Comparison of ENCODE assay signal across 14 mouse cellular contexts in the genomic region with DNA sequence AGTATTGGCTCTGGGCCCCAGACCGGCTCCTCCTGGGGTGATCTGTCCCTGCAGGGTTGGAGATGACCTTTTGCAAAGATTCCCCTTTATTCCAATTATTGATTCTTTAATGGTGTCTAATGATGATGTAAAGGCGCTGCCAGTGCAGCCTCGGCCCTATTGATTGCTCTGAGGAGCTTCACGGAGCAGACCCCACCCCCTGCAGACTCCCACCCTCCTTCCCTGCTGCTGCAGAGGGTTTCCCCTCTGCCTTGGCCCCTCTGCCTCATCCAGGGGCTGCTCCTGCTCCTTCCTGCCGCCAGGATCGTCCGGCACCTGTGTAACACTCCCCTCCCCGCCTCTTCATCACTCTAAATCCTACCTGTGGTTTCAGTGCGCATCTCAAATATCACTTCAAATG.
DNase-seq lines count a peak whose midpoint lies in the region; ATAC-seq and TF ChIP-seq lines count a peak whose summit lies in the region.
"Had no signal": no experiment of that assay in that cellular context is flagged by ENCODE, and none has a peak within 500 bp of the region (broad histone marks: within the 10 kb centered on the region; RNA-seq: fewer than 3 reads in every experiment).

No protein-coding gene starts in this region.

- 0 out of 2 replicates have a peak, but pooled peaks cover 9% of the 10 kb centered on the region for H3K4me1 ChIP-seq in stomach, embryonic 14.5 days (ENCODE audit: control insufficient read depth, insufficient read depth, low read length)
- H3K4me1 ChIP-seq in stomach, postnatal 0 days (replicated peaks; ENCODE audit: control insufficient read depth, insufficient read depth) = no peaks in the 10 kb centered on the region
- peaks cover 41% of the 10 kb centered on the region for H3K4me1 ChIP-seq in hindbrain, embryonic 15.5 days (replicated peaks)
- peaks cover 37% of the 10 kb centered on the region for H3K4me1 ChIP-seq in midbrain, embryonic 16.5 days (ENCODE audit: control insufficient read depth, insufficient read depth, low read length)
- H3K4me1 ChIP-seq in thymus, adult 2 months (replicated peaks; ENCODE audit: control insufficient read depth, insufficient read depth, low read length) = no peaks in the 10 kb centered on the region
- H3K4me1 ChIP-seq: lung, embryonic 15.5 days had no signal

- H3K9me3 ChIP-seq in stomach, embryonic 14.5 days (ENCODE audit: control insufficient read depth, low read depth, low read length) = no peaks in the 10 kb centered on the region
- no peaks in the 10 kb centered on the region for H3K9me3 ChIP-seq in stomach, postnatal 0 days (ENCODE audit: control insufficient read depth, low read length)
- no peaks in the 10 kb centered on the region for H3K9me3 ChIP-seq in hindbrain, embryonic 15.5 days
- no peaks in the 10 kb centered on the region for H3K9me3 ChIP-seq in midbrain, embryonic 16.5 days (replicated peaks; ENCODE audit: control insufficient read depth, low read length, poor library complexity, severe bottlenecking)
- H3K9me3 ChIP-seq: heart, embryonic 12.5 days; limb, embryonic 10.5 days; liver, embryonic 12.5 days; lung, embryonic 15.5 days; megakaryocyte, embryonic 14.5 days had no signal

- TF ChIP-seq EP300 in stomach, postnatal 0 days (optimal IDR thresholded peaks at IDR 0.05) = no peak

- TF ChIP-seq CTCF in stomach, postnatal 0 days (IDR thresholded peaks at IDR 0.05; ENCODE audit: low read depth) = no peak
- no peak for TF ChIP-seq CTCF in thymus, adult 2 months (IDR thresholded peaks at IDR 0.05; ENCODE audit: borderline replicate concordance, control insufficient read depth, extremely low read depth, insufficient read depth, low read length, poor library complexity)

- no peak overlapping the region for H3K9ac ChIP-seq in stomach, embryonic 14.5 days (replicated peaks; ENCODE audit: low read depth, low read length)
- H3K9ac ChIP-seq in stomach, postnatal 0 days (ENCODE audit: low read length) = no peak overlapping the region
- no peak overlapping the region for H3K9ac ChIP-seq in hindbrain, embryonic 15.5 days
- H3K9ac ChIP-seq in midbrain, embryonic 16.5 days (ENCODE audit: low read depth, low read length) = no peak overlapping the region; the same call in 1 of the 2 replicates
- H3K9ac ChIP-seq: heart, embryonic 12.5 days; liver, embryonic 12.5 days; lung, embryonic 15.5 days had no signal

- TF ChIP-seq POLR2A in thymus, adult 2 months (IDR thresholded peaks at IDR 0.05; ENCODE audit: control insufficient read depth, extremely low read depth, insufficient read depth, low read length, poor library complexity) = no peak

- H3K36me3 ChIP-seq in stomach, embryonic 14.5 days (ENCODE audit: control insufficient read depth, insufficient read depth, low read length) = no peaks in the 10 kb centered on the region
- H3K36me3 ChIP-seq in stomach, postnatal 0 days (ENCODE audit: control insufficient read depth, insufficient read depth, low read length) = no peaks in the 10 kb centered on the region
- no peaks in the 10 kb centered on the region for H3K36me3 ChIP-seq in hindbrain, embryonic 15.5 days
- H3K36me3 ChIP-seq in midbrain, embryonic 16.5 days (ENCODE audit: control insufficient read depth, insufficient read depth, low read length) = no peaks in the 10 kb centered on the region
- H3K36me3 ChIP-seq in thymus, adult 2 months (ENCODE audit: control insufficient read depth, insufficient read depth, low read length) = no peaks in the 10 kb centered on the region
- H3K36me3 ChIP-seq: heart, embryonic 12.5 days; limb, embryonic 10.5 days; liver, embryonic 12.5 days; lung, embryonic 15.5 days had no signal

- ATAC-seq in stomach, embryonic 14.5 days (ENCODE audit: insufficient number of reproducible peaks, insufficient read depth, low FRiP score, low read depth) = no peak
- ATAC-seq in stomach, postnatal 0 days (ENCODE audit: low FRiP score, low TSS enrichment) = no peak
- ATAC-seq in hindbrain, embryonic 15.5 days (ENCODE audit: low FRiP score, low read depth) = no peak
- ATAC-seq in midbrain, embryonic 16.5 days = no peak
- ATAC-seq: liver, embryonic 12.5 days had no signal

- H3K4me3 ChIP-seq in stomach, embryonic 14.5 days (ENCODE audit: low read depth, low read length) = no peak overlapping the region
- no peak overlapping the region for H3K4me3 ChIP-seq in stomach, postnatal 0 days (ENCODE audit: low read depth, low read length)
- no peak overlapping the region for H3K4me3 ChIP-seq in hindbrain, embryonic 15.5 days
- H3K4me3 ChIP-seq in midbrain, embryonic 16.5 days (ENCODE audit: low read depth, low read length) = no peak overlapping the region
- no peak overlapping the region for H3K4me3 ChIP-seq in thymus, adult 2 months (ENCODE audit: control insufficient read depth, insufficient read depth, low read length)
- H3K4me3 ChIP-seq: heart, embryonic 12.5 days; limb, embryonic 10.5 days; liver, embryonic 12.5 days; lung, embryonic 15.5 days; megakaryocyte, embryonic 14.5 days had no signal

- no peaks in the 10 kb centered on the region for H3K27me3 ChIP-seq in stomach, embryonic 14.5 days (ENCODE audit: control insufficient read depth, insufficient read depth, low read length)
- H3K27me3 ChIP-seq in stomach, postnatal 0 days (ENCODE audit: control insufficient read depth, insufficient read depth, low read length) = no peaks in the 10 kb centered on the region
- no peaks in the 10 kb centered on the region for H3K27me3 ChIP-seq in hindbrain, embryonic 15.5 days
- no peaks in the 10 kb centered on the region for H3K27me3 ChIP-seq in midbrain, embryonic 16.5 days (ENCODE audit: control insufficient read depth, insufficient read depth, low read depth, low read length)
- H3K27me3 ChIP-seq in thymus, adult 2 months (ENCODE audit: control insufficient read depth, insufficient read depth, low read length) = no peaks in the 10 kb centered on the region
- H3K27me3 ChIP-seq: liver, embryonic 12.5 days; lung, embryonic 15.5 days had no signal

- 0 out of 2 replicates have a peak overlapping the region, but pooled peaks have one; percentile 21 for H3K27ac ChIP-seq in stomach, embryonic 14.5 days (ENCODE audit: low read length)
- H3K27ac ChIP-seq in stomach, postnatal 0 days (replicated peaks) = no peak overlapping the region
- H3K27ac ChIP-seq in hindbrain, embryonic 15.5 days (replicated peaks) = peak overlapping the region; percentile 79
- H3K27ac ChIP-seq in midbrain, embryonic 16.5 days (ENCODE audit: low read length) = peak overlapping the region; percentile 84
- no peak overlapping the region for H3K27ac ChIP-seq in thymus, adult 2 months (ENCODE audit: control insufficient read depth, insufficient read depth, low read length)
- H3K27ac ChIP-seq: limb, embryonic 10.5 days; liver, embryonic 12.5 days; lung, embryonic 15.5 days had no signal

- H3K4me2 ChIP-seq in stomach, embryonic 14.5 days (replicated peaks; ENCODE audit: low read depth, low read length) = no peak overlapping the region
- H3K4me2 ChIP-seq in stomach, postnatal 0 days (replicated peaks; ENCODE audit: low read depth) = no peak overlapping the region
- no peak overlapping the region for H3K4me2 ChIP-seq in hindbrain, embryonic 15.5 days
- no peak overlapping the region for H3K4me2 ChIP-seq in midbrain, embryonic 16.5 days (ENCODE audit: low read length)
- H3K4me2 ChIP-seq: liver, embryonic 12.5 days; lung, embryonic 15.5 days had no signal

- DNase-seq in stomach, postnatal 0 days (ENCODE audit: low spot score) = no peak
- no peak for DNase-seq in layer of hippocampus, postnatal 36 days
- DNase-seq in thymus, adult 2 months = no peak
- DNase-seq in MN1 (ENCODE audit: low spot score) = no peak
- DNase-seq: cerebellum, adult 11-12 months; kidney, adult 9 months had no signal

- 23% methylated on average over 9 of the region's 9 CpGs for WGBS in stomach, embryonic 14.5 days
- WGBS in stomach, postnatal 0 days = 34% methylated on average over 9 of the region's 9 CpGs
- 25% methylated on average over 9 of the region's 9 CpGs for WGBS in hindbrain, embryonic 15.5 days
- WGBS in midbrain, embryonic 16.5 days = 21% methylated on average over 9 of the region's 9 CpGs
- WGBS in thymus, adult 2 months = 50% methylated on average over 9 of the region's 9 CpGs

Comparison
In these comparisons a context has a peak if more than half of its experiments do, and no peak if none do; other contexts are left out.
1. H3K27ac ChIP-seq: peak in stomach, embryonic 14.5 days (single experiment), hindbrain, embryonic 15.5 days (single experiment) and midbrain, embryonic 16.5 days (single experiment); none in stomach, postnatal 0 days (single experiment) and thymus, adult 2 months (single experiment).